Mouse (Mus musculus): ENCODE data around the gene Rpf1. TPM values are rescaled to one million over a fixed set of nuclear protein-coding genes. Genes with fewer than 3 reads are reported as not detected.

The Rpf1 gene
- polyA plus RNA-seq, 2 experiments = 20.6 to 32.7 TPM

DNA sequence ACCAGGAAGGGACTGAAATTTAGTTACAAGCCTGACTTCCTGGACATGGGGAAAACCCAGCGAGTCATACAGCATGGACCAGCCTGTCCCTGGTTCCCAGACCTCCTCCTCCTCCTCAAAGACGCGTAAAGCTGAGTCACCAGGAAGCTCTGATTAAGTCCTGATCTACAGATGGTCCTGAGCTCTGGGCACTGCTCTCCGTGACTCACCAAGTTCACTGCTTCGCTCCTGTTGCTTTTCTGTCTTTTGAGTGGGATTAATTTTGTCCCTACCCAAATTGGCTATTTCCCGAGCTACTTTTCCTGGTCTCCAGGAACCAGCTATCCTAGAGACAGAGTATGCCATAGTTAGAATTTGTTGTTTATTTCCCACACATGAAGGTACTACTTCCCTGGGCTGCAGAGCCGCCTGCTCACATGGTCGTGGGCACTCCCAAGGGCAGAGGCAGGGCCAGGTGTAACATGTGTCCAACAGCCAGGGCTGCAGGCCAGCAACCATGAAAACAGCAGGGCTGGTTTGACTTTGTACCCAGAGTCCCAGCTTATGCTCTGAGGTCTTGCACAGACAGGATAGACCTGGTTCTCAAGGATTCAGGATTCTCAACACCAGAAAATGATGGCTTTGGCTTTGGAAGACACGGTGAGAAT lies 46.8 kb upstream of the Rpf1 start:
- no peak overlapping the region for H3K4me2 ChIP-seq (ENCODE audit: low read depth)
- no peaks in the 10 kb centered on the region for H3K36me3 ChIP-seq (replicated peaks; ENCODE audit: control insufficient read depth, insufficient read depth, low read depth)
- peaks cover 0 to 4% of the 10 kb centered on the region in 2 experiments; a peak in 1 of 4 replicates for H3K4me1 ChIP-seq (replicated peaks; ENCODE audit: control insufficient read depth in 2 of 2, insufficient read depth in 2 of 2, low read length in 1 of 2)
- H3K27ac ChIP-seq = no peak overlapping the region
- no peak for ATAC-seq (ENCODE audit: insufficient read depth)
- H3K4me3 ChIP-seq (ENCODE audit: insufficient read depth in 1 of 2, low read depth in 2 of 2, low read length in 2 of 2) = no peak overlapping the region
- no peaks in the 10 kb centered on the region for H3K9me3 ChIP-seq (ENCODE audit: control insufficient read depth, low read length)
- no peak for DNase-seq (ENCODE audit: low read depth in 3 of 3, low spot score in 3 of 3)
- WGBS (ENCODE audit: insufficient replicate concordance) = 36% methylated on average over 9 of the region's 9 CpGs
- no peak for TF ChIP-seq CTCF (IDR thresholded peaks at IDR 0.05; ENCODE audit: low read depth)
- no peak for TF ChIP-seq EP300 (IDR thresholded peaks at IDR 0.05; ENCODE audit: low read depth)
- no peak overlapping the region for H3K9ac ChIP-seq (replicated peaks)
- no peaks in the 10 kb centered on the region for H3K27me3 ChIP-seq (ENCODE audit: control insufficient read depth, insufficient read depth, low read length)

DNA sequence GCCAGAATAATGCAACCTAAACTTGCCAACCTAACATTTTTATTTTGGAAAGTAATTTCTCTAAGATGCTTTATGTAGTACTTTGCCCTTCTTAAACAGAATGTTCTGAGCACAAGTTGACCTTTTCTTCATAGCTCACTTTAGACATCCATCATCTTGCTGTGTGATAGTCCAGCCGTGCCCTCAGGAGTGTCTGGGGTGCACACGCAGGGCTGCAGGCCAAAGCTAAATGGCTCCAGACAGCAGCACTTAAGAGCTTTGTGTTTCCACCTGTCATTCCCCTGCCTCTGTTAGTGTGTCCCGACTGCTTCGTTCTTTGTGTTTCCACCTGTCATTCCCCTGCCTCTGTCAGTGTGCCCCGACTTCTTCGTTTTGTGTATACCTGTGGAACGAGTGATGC lies 46.1 kb upstream of the Rpf1 start:
- H3K27me3 ChIP-seq (ENCODE audit: control insufficient read depth, insufficient read depth, low read length) = no peaks in the 10 kb centered on the region
- H3K4me3 ChIP-seq (ENCODE audit: insufficient read depth in 1 of 2, low read depth in 2 of 2, low read length in 2 of 2) = no peak overlapping the region
- ATAC-seq (ENCODE audit: insufficient read depth) (no peak), DNase-seq (ENCODE audit: low read depth in 3 of 3, low spot score in 3 of 3) (no peak)
- no peaks in the 10 kb centered on the region for H3K36me3 ChIP-seq (replicated peaks; ENCODE audit: control insufficient read depth, insufficient read depth, low read depth)
- no peak for TF ChIP-seq CTCF (IDR thresholded peaks at IDR 0.05; ENCODE audit: low read depth)
- no peak for TF ChIP-seq EP300 (IDR thresholded peaks at IDR 0.05; ENCODE audit: low read depth)
- peaks cover 0 to 4% of the 10 kb centered on the region in 2 experiments; a peak in 1 of 4 replicates for H3K4me1 ChIP-seq (replicated peaks; ENCODE audit: control insufficient read depth in 2 of 2, insufficient read depth in 2 of 2, low read length in 1 of 2)
- no peak overlapping the region for H3K4me2 ChIP-seq (ENCODE audit: low read depth)
- H3K9me3 ChIP-seq (ENCODE audit: control insufficient read depth, low read length) = no peaks in the 10 kb centered on the region
- H3K9ac ChIP-seq (replicated peaks) = no peak overlapping the region
- H3K27ac ChIP-seq = no peak overlapping the region
- WGBS (ENCODE audit: insufficient replicate concordance) = 73% methylated on average over 7 of the region's 7 CpGs

DNA sequence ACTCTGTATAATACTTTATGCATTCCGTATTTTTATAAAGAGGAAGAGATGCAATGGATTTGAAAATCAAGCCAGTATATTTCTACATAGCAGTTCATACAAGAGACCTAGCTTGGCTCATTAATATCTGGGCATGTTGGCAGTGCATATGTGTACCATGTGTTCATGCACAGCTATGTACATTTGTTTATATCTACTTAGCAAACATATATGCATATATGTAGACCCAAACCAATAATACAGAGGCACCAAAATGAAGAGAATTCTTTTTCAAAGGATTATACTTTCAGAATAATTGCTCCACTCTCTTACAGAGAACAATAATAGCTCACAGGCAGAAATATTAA lies 43.8 kb upstream of the Rpf1 start:
- DNase-seq (ENCODE audit: low read depth in 3 of 3, low spot score in 3 of 3) = no peak
- 56% methylated on average over 1 of the region's 1 CpGs for WGBS (ENCODE audit: insufficient replicate concordance)
- no peaks in the 10 kb centered on the region for H3K9me3 ChIP-seq (ENCODE audit: control insufficient read depth, low read length)
- TF ChIP-seq EP300 (IDR thresholded peaks at IDR 0.05; ENCODE audit: low read depth) (no peak), CTCF (IDR thresholded peaks at IDR 0.05; ENCODE audit: low read depth) (no peak)
- H3K27me3 ChIP-seq (ENCODE audit: control insufficient read depth, insufficient read depth, low read length) = no peaks in the 10 kb centered on the region
- H3K4me3 ChIP-seq (ENCODE audit: insufficient read depth in 1 of 2, low read depth in 2 of 2, low read length in 2 of 2) = no peak overlapping the region
- H3K27ac ChIP-seq = no peak overlapping the region
- ATAC-seq (ENCODE audit: insufficient read depth) = no peak
- H3K4me1 ChIP-seq (replicated peaks; ENCODE audit: control insufficient read depth in 2 of 2, insufficient read depth in 2 of 2, low read length in 1 of 2) = 0 out of 4 replicates have a peak, but pooled peaks cover 0 to 2% of the 10 kb centered on the region in 2 experiments
- no peak overlapping the region for H3K9ac ChIP-seq (replicated peaks)
- no peaks in the 10 kb centered on the region for H3K36me3 ChIP-seq (replicated peaks; ENCODE audit: control insufficient read depth, insufficient read depth, low read depth)
- no peak overlapping the region for H3K4me2 ChIP-seq (ENCODE audit: low read depth)

DNA sequence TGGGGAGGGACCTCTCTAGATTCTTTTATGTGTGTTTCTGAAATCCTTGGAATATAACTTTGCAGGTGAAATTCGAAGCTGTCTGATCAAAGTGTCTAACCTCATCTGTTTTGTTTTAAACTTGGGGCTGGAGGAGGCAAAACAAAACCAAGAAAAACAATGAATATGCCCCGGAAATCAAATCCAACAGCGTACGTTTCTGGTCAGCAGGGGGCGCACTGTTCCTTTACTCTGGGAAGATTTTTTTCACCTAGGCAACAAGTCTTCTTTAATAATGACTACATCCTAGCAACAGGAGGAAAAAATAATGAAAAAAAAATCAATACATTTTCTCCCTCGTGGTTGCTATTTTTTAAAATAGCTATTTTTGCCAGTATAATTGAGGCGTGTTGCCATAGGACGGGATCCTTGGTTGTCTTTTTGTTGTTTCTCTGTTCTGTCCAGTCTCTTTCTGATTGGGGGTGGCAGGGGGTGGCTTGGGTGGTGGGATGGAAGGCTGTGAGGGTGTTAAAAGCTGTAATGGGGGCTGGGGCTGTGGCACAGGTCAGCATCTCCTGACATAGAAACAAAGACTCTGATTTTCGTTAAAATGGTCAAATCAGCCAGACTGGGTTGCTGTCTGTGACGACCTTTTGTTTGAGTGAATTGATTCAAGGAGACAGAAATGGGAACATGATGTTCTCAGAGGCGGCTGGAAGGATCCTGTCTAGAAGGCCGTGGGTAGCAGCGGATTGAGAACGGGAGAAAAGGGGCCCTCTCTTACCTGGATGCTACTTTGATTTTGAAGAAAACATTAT lies 43.2 kb upstream of the Rpf1 start:
- peak; percentile 37 to 42 (median 41) for DNase-seq (ENCODE audit: low read depth in 3 of 3, low spot score in 3 of 3)
- Histone ChIP-seq H3K9ac (replicated peaks) (no peak overlapping the region), H3K36me3 (replicated peaks; ENCODE audit: control insufficient read depth, insufficient read depth, low read depth) (no peaks in the 10 kb centered on the region), H3K4me2 (ENCODE audit: low read depth) (no peak overlapping the region), H3K27me3 (ENCODE audit: control insufficient read depth, insufficient read depth, low read length) (no peaks in the 10 kb centered on the region), H3K4me3 (ENCODE audit: insufficient read depth in 1 of 2, low read depth in 2 of 2, low read length in 2 of 2) (no peak overlapping the region), H3K4me1 (replicated peaks; ENCODE audit: control insufficient read depth in 2 of 2, insufficient read depth in 2 of 2, low read length in 1 of 2) (no peaks in the 10 kb centered on the region), H3K9me3 (ENCODE audit: control insufficient read depth, low read length) (no peaks in the 10 kb centered on the region), H3K27ac (no peak overlapping the region)
- WGBS (ENCODE audit: insufficient replicate concordance) = 36% methylated on average over 14 of the region's 14 CpGs
- no peak for ATAC-seq (ENCODE audit: insufficient read depth)
- peak; percentile 67 for TF ChIP-seq CTCF (IDR thresholded peaks at IDR 0.05; ENCODE audit: low read depth)
- TF ChIP-seq EP300 (IDR thresholded peaks at IDR 0.05; ENCODE audit: low read depth) = no peak

DNA sequence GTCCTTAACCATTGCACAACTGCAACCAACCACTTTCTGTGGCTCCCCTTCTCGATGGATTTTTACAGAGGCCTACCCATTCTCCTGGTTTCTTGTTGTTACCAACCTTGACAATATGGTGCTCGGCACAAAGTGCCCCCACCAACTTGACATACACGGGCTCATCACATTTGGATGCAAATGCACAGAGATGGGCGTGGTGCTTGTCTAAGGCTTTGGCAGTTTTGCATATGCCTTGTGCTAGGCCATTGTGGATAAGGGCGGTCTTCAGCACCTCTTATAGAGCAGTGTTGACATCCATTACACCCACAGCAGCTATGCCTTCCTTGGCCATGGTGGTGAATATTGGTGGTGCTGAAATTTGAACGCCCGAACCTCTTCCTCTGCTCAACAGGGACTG lies 41.7 kb upstream of the Rpf1 start:
- TF ChIP-seq CTCF (IDR thresholded peaks at IDR 0.05; ENCODE audit: low read depth) (no peak), EP300 (IDR thresholded peaks at IDR 0.05; ENCODE audit: low read depth) (no peak)
- Histone ChIP-seq H3K4me3 (ENCODE audit: insufficient read depth in 1 of 2, low read depth in 2 of 2, low read length in 2 of 2) (no peak overlapping the region), H3K9ac (replicated peaks) (no peak overlapping the region), H3K4me1 (replicated peaks; ENCODE audit: control insufficient read depth in 2 of 2, insufficient read depth in 2 of 2, low read length in 1 of 2) (no peaks in the 10 kb centered on the region), H3K27me3 (ENCODE audit: control insufficient read depth, insufficient read depth, low read length) (no peaks in the 10 kb centered on the region), H3K36me3 (replicated peaks; ENCODE audit: control insufficient read depth, insufficient read depth, low read depth) (no peaks in the 10 kb centered on the region), H3K27ac (no peak overlapping the region), H3K4me2 (ENCODE audit: low read depth) (no peak overlapping the region), H3K9me3 (ENCODE audit: control insufficient read depth, low read length) (no peaks in the 10 kb centered on the region)
- 72% methylated on average over 7 of the region's 7 CpGs for WGBS (ENCODE audit: insufficient replicate concordance)
- DNase-seq (ENCODE audit: low read depth in 3 of 3, low spot score in 3 of 3) = no peak
- ATAC-seq (ENCODE audit: insufficient read depth) = no peak
